Mouse (Mus musculus): ENCODE measurements around the gene Ipp.
A peak's percentile ranks its signal among the peaks of the same experiment; 100 is the strongest.

The Ipp gene

DNA sequence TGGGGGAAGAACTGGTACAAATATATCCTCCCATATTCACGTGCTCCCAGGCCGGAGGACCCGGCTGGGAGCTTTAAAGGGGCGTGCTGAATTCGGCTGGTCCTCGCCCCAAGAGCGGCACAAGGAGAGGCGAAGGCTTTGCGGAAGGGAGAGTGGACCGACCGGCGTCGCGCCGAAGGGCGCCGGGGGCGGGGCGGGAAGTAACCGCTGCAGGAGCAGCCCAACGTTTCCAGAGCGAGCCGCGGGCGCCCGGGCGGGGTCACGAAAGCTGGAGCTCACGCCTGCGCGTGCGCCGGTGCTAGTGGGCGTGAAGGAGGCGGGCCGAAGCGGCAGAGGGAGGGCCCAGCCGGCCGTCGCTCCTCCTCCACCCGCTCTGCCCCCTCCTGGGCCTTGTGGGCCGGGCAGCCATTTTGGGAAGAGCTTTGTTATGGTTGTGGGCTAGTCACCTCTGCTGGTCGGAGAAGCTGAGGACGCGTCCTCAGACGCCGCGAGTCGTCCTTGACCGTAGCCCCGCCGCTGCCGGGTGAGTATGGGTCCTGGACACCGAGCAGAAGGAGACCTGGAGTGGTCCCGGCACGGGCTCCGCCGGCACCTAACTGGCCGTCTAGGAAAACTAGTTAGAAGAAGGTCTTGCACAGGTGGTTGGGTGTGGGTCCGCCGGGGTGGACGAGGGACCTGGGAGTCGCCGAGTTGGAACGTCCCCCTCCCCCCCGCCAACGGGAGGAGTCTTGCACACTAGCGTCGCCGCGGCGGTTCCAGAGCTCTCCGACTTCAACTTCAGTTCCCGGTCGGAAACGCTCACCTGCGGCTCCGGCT lies 50.2 kb downstream of the Ipp start, which contains the start of gene Gpbp1l1:
TSS of gene Gpbp1l1 (plus strand) at position 353 of the 816 bp plus-strand sequence.
- DNase-seq (ENCODE audit: low spot score): peak; percentile 95

DNA sequence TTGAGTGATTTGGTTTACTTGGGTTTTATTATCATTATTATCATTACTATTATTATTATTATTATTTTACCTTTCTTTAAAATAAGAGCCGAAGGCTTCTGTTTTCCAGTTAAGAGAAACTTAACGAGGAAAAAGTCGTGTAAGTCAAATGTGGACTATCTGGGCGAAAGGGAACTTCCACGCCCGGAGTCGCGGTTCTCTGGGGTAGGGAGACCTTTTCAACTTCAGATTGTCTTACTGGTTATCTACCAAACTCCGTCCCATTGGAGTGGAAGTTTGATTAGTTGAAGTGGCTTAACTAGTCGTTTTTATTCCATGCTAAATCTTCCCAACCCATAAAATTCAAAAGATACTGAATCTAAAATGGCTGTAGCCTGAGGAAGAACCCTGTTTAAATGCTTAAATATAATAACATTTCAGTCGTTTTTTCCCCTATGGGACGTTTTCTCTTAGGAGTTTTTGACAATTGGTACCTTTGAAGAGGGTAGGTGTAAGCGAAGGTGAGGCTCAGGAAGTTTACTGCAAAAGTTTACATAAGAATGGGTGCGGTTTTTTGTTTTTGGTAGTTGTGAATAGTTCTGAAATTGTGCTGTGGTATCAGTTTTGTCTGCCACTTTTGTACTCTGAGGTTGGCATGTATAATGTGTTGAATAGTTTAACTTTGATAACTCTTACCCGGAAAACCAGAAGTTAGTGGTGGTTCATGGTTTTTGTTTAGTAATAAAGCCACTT lies 51.0 kb downstream of the Ipp start:
- DNase-seq (ENCODE audit: low spot score): no peak

All from c-Kit-positive CD71-positive TER-119-positive erythroid progenitor cells, embryonic 14.5 days (primary cell).